Mouse (Mus musculus) CH12.LX (cell line): ENCODE data around the gene Ccm2l.

Experiments used
- CHD2 ChIP-seq: IDR thresholded peaks from 2 replicates; pipeline ENCODE4 v1.6.1; 2011; ENCODE audit warnings: low read length, improper control_type of control experiment
- CTCF ChIP-seq, 2 experiments: IDR thresholded peaks in 1 of 2; conservative IDR thresholded peaks in 1 of 2; 2 replicates each; pipeline ENCODE4 v1.5.1; 2011 to 2012; ENCODE audit warnings: low read depth in 2 of 2, low read length in 2 of 2, improper control_type of control experiment in 1 of 2, inconsistent platforms in 1 of 2, mild to moderate bottlenecking in 1 of 2, moderate library complexity in 1 of 2
- EP300 ChIP-seq: IDR thresholded peaks from 2 replicates; pipeline ENCODE4 v1.6.1; 2011; ENCODE audit warnings: low read length, improper control_type of control experiment
- ETS1 ChIP-seq: conservative IDR thresholded peaks from 2 replicates; pipeline ENCODE4 v1.6.1; 2012; ENCODE audit warnings: low read depth, mild to moderate bottlenecking, inconsistent platforms, low read length, improper control_type of control experiment, moderate library complexity
- IRF4 ChIP-seq: IDR thresholded peaks from 2 replicates; pipeline ENCODE4 v1.6.1; 2014; ENCODE audit warnings: low read depth, mild to moderate bottlenecking, inconsistent platforms, low read length, improper control_type of control experiment
- JUND ChIP-seq: conservative IDR thresholded peaks from 2 replicates; pipeline ENCODE4 v1.6.1; 2011; ENCODE audit warnings: low read depth, low read length, improper control_type of control experiment
- POLR2A ChIP-seq: IDR thresholded peaks from 2 replicates; pipeline ENCODE4 v1.6.1; 2011; ENCODE audit warnings: low read depth, mild to moderate bottlenecking, improper control_type of control experiment, low read length
- RCOR1 ChIP-seq: conservative IDR thresholded peaks from 2 replicates; pipeline ENCODE4 v1.6.1; 2012; ENCODE audit warnings: low read depth, mild to moderate bottlenecking, inconsistent platforms, low read length, improper control_type of control experiment
- ZC3H11A ChIP-seq: IDR thresholded peaks from 2 replicates; pipeline ENCODE4 v1.6.1; 2012; ENCODE audit warnings: low read depth, mild to moderate bottlenecking, inconsistent platforms, low read length, improper control_type of control experiment
- ZNF384 ChIP-seq: IDR thresholded peaks from 2 replicates; pipeline ENCODE4 v1.6.1; 2012; ENCODE audit warnings: low read depth, low read length, improper control_type of control experiment, inconsistent platforms

DNA sequence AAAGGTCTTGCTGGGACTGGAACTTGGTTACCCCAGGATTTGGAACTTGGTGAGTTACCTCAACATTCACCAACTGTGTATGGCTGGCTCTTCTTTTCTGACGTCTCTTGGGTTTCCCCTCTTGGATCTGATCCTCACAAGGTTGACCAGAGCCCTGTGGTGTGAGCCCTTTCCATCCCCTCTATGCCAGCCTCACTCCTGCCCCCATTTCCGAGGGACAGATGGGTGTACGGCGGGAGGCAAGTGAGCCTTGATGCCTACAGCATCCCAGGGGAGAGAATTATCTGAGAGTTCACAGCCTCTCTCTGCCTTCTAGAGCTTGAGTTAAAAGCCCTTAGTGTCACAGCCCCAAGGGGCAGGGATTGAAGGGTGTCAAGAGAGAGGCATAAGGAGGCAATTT, 38.3 kb upstream of the Ccm2l start:
- no peak for TF ChIP-seq RCOR1
- no peak for TF ChIP-seq POLR2A
- TF ChIP-seq ZC3H11A, result no peak
- TF ChIP-seq JUND, result no peak
- TF ChIP-seq IRF4, result no peak
- TF ChIP-seq EP300, result no peak
- TF ChIP-seq CTCF (conservative IDR thresholded peaks at IDR 0.05 in 1 of 2, IDR thresholded peaks at IDR 0.05 in 1 of 2; ENCODE audit: low read depth in 2 of 2, low read length in 2 of 2), result no peak
- no peak for TF ChIP-seq CHD2
- TF ChIP-seq ETS1, result no peak
- no peak for TF ChIP-seq ZNF384
